Mouse (Mus musculus): Measurements from ENCODE around the gene Acp4. TPM values are rescaled to one million over a fixed set of nuclear protein-coding genes. Genes with fewer than 3 reads are reported as not detected.
"Not testable (repeated sequence)": the region's sequence is repeated elsewhere in the genome, so short reads cannot be mapped to it uniquely, and the experiment has no call there.

The Acp4 gene
- polyA plus RNA-seq, 1 experiment, result not detected

DNA sequence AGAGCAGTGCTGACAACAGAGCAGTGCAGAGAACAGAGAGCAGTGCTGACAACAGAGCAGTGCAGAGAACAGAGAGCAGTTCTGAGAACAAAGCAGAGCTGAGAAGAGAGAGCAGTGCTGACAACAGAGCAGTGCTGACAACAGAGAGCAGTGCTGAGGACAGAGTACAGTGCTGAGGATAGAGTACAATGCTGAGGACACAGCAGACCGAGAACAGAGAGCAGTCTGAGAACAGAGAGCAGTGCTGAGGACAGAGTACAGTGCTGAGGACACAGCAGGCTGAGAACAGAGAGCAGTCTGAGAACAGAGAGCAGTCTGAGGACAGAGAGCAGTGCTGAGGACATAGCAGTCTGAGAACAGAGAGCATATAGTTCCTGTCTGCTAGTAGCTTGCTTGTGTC lies 16.5 kb downstream of the Acp4 start:
- Histone ChIP-seq H3K27ac (ENCODE audit: insufficient read depth, low read length) (no peak overlapping the region), H3K4me3 (ENCODE audit: extremely low read depth, insufficient read depth, insufficient read length) (no peak overlapping the region), H3K27me3 (ENCODE audit: control insufficient read depth, insufficient read depth, low read length) (no peaks in the 10 kb centered on the region), H3K36me3 (ENCODE audit: control insufficient read depth, insufficient read depth, low read length) (no peaks in the 10 kb centered on the region), H3K4me1 (ENCODE audit: control insufficient read depth, insufficient read depth, insufficient read length) (peaks cover 6% of the 10 kb centered on the region; the same call in 1 of the 2 replicates)
- DNase-seq (ENCODE audit: low read depth in 1 of 2, low spot score in 2 of 2), result no peak
- TF ChIP-seq CTCF (IDR thresholded peaks at IDR 0.05; ENCODE audit: extremely low read depth, insufficient read depth, insufficient read length, insufficient replicate concordance) (no peak), POLR2A (IDR thresholded peaks at IDR 0.05; ENCODE audit: low read depth, low read length) (no peak)
- WGBS, result 67% methylated on average over 1 of the region's 1 CpGs

DNA sequence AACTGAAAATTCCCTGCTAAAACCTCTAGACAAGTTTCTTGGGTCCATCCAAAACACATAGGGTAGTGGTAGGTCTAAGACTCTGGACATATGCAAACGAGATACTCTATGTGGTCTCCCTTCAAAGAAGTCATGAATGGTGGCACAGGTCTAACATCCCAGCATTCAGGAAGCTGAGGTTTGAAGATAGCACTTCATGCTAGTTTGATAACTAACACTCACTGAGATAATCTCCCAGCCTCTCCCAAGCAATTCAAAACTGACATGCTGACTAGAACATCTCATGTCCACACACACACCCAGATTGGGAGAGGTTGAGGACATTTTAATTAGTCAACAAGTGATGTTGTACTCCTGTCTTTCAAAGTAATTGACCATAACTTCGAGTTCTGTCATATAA lies 17.3 kb downstream of the Acp4 start:
- 49% methylated on average over 2 of the region's 2 CpGs for WGBS
- H3K4me3 ChIP-seq (ENCODE audit: extremely low read depth, insufficient read depth, insufficient read length), result no peak overlapping the region
- TF ChIP-seq CTCF (IDR thresholded peaks at IDR 0.05; ENCODE audit: extremely low read depth, insufficient read depth, insufficient read length, insufficient replicate concordance), result no peak
- no peak for TF ChIP-seq POLR2A (IDR thresholded peaks at IDR 0.05; ENCODE audit: low read depth, low read length)
- DNase-seq (ENCODE audit: low read depth in 1 of 2, low spot score in 2 of 2), result no peak
- H3K4me1 ChIP-seq (ENCODE audit: control insufficient read depth, insufficient read depth, insufficient read length), result no peaks in the 10 kb centered on the region
- H3K27ac ChIP-seq (ENCODE audit: insufficient read depth, low read length), result no peak overlapping the region
- H3K27me3 ChIP-seq (ENCODE audit: control insufficient read depth, insufficient read depth, low read length), result no peaks in the 10 kb centered on the region
- H3K36me3 ChIP-seq (ENCODE audit: control insufficient read depth, insufficient read depth, low read length), result no peaks in the 10 kb centered on the region

DNA sequence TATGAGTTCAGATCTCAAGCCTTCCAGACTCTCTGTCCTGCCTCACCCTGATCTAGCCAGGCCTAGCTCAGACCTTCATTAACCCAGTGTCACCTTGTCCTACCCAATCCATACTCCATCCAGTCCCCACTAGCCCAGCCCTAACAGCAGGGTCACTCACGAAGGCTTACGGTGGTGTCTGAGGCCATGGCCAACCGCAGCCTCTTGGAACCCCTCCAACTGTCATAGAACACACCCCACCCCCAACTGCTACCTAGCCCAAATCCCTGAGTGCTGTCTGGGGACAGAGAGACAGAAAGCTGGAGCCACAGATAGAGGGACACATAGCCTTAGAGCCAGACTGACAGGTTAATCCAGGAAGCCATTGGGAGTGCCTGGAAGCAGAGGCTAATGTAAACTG lies 21.3 kb downstream of the Acp4 start, which contains the start of gene Gm36864:
TSS of gene Gm36864 (plus strand) at position 269 of the 400 bp plus-strand sequence.
- Histone ChIP-seq H3K4me3 (ENCODE audit: extremely low read depth, insufficient read depth, insufficient read length) (no peak within 1 kb of the TSS), H3K27me3 (ENCODE audit: control insufficient read depth, insufficient read depth, low read length) (no peaks in the 10 kb centered on the region)

DNA sequence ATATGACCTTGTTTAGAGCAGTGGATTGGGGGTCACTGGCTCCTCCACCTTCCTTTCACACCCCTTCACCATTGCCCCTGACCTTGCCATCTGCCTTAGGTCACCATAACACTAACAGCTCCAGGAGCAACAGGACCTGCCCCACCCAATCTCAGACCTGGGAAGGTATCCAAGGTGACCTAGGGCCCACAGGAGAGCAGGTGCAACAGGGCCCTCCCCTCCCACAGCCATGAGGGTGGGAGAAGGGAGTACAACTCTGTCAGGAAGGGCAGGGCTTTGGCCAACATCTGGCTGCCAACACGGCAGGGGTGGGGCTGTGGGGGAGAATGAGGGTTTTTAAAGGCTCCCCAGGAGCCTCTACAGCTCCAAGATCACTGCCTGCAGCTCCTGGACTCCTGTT lies 32.1 kb downstream of the Acp4 start, which contains the start of gene Klk1:
TSS of gene Klk1 (plus strand) at position 285 of the 400 bp plus-strand sequence.
- 17% methylated on average over 1 of the region's 1 CpGs for WGBS
- TF ChIP-seq CTCF (IDR thresholded peaks at IDR 0.05; ENCODE audit: extremely low read depth, insufficient read depth, insufficient read length, insufficient replicate concordance) (no peak), POLR2A (IDR thresholded peaks at IDR 0.05; ENCODE audit: low read depth, low read length) (no peak)
- DNase-seq (ENCODE audit: low read depth in 1 of 2, low spot score in 2 of 2), result no peak

More for the DNA sequence above, 21.3 kb downstream of the Acp4 start, which contains the start of gene Gm36864:
- DNase-seq (ENCODE audit: low read depth in 1 of 2, low spot score in 2 of 2), result no peak
- TF ChIP-seq CTCF (IDR thresholded peaks at IDR 0.05; ENCODE audit: extremely low read depth, insufficient read depth, insufficient read length, insufficient replicate concordance), result no peak
- TF ChIP-seq POLR2A (IDR thresholded peaks at IDR 0.05; ENCODE audit: low read depth, low read length), result no peak
- Histone ChIP-seq H3K27ac (ENCODE audit: insufficient read depth, low read length) (no peak within 1 kb of the TSS), H3K36me3 (ENCODE audit: control insufficient read depth, insufficient read depth, low read length) (no peaks in the 10 kb centered on the region), H3K4me1 (ENCODE audit: control insufficient read depth, insufficient read depth, insufficient read length) (no peaks in the 10 kb centered on the region)
- WGBS, result 57% methylated on average over 3 of the region's 3 CpGs

DNA sequence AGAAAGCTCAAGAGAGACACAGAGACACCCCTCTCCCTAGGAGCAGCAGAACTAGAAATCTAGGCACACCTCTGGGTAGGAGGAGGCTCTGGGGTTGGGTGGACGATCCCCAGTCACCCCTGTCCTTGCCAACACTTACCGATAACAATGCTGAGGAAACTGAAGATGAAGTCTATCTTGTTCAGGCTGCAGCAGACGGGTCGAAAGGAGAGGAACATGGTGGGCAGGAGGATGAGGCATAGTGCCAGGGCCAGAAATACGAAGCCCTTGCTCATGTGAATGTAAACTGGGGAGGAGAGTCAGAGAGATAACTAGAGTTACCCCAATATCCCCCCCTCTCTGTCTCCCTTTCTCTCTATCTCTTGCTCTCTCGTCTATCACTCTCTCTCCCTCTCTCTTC lies 34.8 kb downstream of the Acp4 start:
- not testable (repeated sequence) for H3K4me1 ChIP-seq (ENCODE audit: control insufficient read depth, insufficient read depth, insufficient read length); H3K27ac ChIP-seq (ENCODE audit: insufficient read depth, low read length); H3K4me3 ChIP-seq (ENCODE audit: extremely low read depth, insufficient read depth, insufficient read length); H3K27me3 ChIP-seq (ENCODE audit: control insufficient read depth, insufficient read depth, low read length); DNase-seq (ENCODE audit: low read depth in 1 of 2, low spot score in 2 of 2); H3K36me3 ChIP-seq (ENCODE audit: control insufficient read depth, insufficient read depth, low read length)
- 80% methylated on average over 6 of the region's 6 CpGs for WGBS

More for the DNA sequence above, 32.1 kb downstream of the Acp4 start, which contains the start of gene Klk1:
- H3K4me3 ChIP-seq (ENCODE audit: extremely low read depth, insufficient read depth, insufficient read length), result no peak within 1 kb of the TSS
- no peaks in the 10 kb centered on the region for H3K36me3 ChIP-seq (ENCODE audit: control insufficient read depth, insufficient read depth, low read length)
- no peaks in the 10 kb centered on the region; the same call in 1 of the 2 replicates for H3K27me3 ChIP-seq (ENCODE audit: control insufficient read depth, insufficient read depth, low read length)
- no peaks in the 10 kb centered on the region for H3K4me1 ChIP-seq (ENCODE audit: control insufficient read depth, insufficient read depth, insufficient read length)
- no peak within 1 kb of the TSS for H3K27ac ChIP-seq (ENCODE audit: insufficient read depth, low read length)

DNA sequence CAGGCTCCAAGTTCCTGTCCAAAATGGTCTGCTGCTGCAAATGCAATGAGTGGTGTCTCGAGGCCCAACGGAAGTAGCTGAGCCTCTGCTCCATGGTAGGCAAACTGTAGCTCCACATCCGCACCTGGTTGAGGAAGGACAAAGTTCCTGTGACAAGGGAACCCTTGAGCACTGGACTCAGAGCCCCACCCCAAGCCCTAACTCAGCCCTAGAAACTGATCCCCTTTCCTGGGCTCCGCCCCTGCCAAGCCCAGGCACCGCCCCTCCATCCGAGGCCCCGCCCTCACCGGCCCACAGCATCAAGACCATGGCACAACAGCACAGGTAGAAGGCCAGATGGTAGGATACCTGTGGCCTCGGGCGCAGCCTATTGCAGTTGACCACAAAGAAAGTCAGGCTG lies 35.6 kb downstream of the Acp4 start:
- not testable (repeated sequence) for H3K4me1 ChIP-seq (ENCODE audit: control insufficient read depth, insufficient read depth, insufficient read length); H3K27me3 ChIP-seq (ENCODE audit: control insufficient read depth, insufficient read depth, low read length); H3K36me3 ChIP-seq (ENCODE audit: control insufficient read depth, insufficient read depth, low read length); H3K27ac ChIP-seq (ENCODE audit: insufficient read depth, low read length); H3K4me3 ChIP-seq (ENCODE audit: extremely low read depth, insufficient read depth, insufficient read length); DNase-seq (ENCODE audit: low read depth in 1 of 2, low spot score in 2 of 2)
- WGBS, result 65% methylated on average over 8 of the region's 10 CpGs

DNA sequence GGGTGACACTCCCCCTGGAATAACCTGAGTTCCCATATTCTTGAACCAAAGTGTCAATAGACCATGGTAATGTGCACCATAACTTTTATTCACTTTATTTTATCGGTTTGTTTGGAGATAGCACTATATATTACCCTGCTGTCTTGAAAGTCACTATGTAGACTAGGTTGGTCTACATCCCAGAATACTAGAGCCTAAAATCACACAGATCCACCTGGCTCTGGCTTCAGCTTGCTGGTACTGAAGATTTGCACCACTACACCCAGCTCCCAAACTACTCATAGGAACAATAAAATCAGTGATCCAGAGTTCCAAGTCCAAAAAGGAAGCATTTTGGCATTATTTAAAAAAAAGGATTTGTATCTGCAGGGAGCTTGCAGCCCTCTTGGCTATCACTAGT lies 41.5 kb downstream of the Acp4 start, which contains the start of gene Klk1b5:
TSS of gene Klk1b5 (plus strand) at position 301 of the 400 bp plus-strand sequence.
- 85% methylated on average over 1 of the region's 1 CpGs for WGBS
- Histone ChIP-seq H3K4me3 (ENCODE audit: extremely low read depth, insufficient read depth, insufficient read length) (no peak within 1 kb of the TSS), H3K4me1 (ENCODE audit: control insufficient read depth, insufficient read depth, insufficient read length) (no peaks in the 10 kb centered on the region), H3K27me3 (ENCODE audit: control insufficient read depth, insufficient read depth, low read length) (no peaks in the 10 kb centered on the region), H3K27ac (ENCODE audit: insufficient read depth, low read length) (no peak within 1 kb of the TSS), H3K36me3 (ENCODE audit: control insufficient read depth, insufficient read depth, low read length) (no peaks in the 10 kb centered on the region)
- DNase-seq (ENCODE audit: low read depth in 1 of 2, low spot score in 2 of 2), result no peak
- TF ChIP-seq POLR2A (IDR thresholded peaks at IDR 0.05; ENCODE audit: low read depth, low read length) (no peak), CTCF (IDR thresholded peaks at IDR 0.05; ENCODE audit: extremely low read depth, insufficient read depth, insufficient read length, insufficient replicate concordance) (no peak)

All from spleen, adult 2 months (tissue).